Mouse (Mus musculus) E14TG2a.4 (cell line): ENCODE results near the gene Sh3bp5.

ENCODE experiments used
- H3K27me3 ChIP-seq: 2 replicates; pipeline ENCODE4 v1.6.1; 2014; ENCODE audit warnings: low read length, control low read depth; ENCODE audit not compliant: insufficient read depth
- H3K36me3 ChIP-seq: 2 replicates; pipeline ENCODE4 v1.6.1; 2014; ENCODE audit warnings: low read length, control low read depth; ENCODE audit not compliant: insufficient read depth
- H3K4me1 ChIP-seq: replicated peaks from 2 replicates; pipeline ENCODE4 v1.6.1; 2014; ENCODE audit warnings: low read depth, low read length, control low read depth
- H3K4me3 ChIP-seq: replicated peaks from 2 replicates; pipeline ENCODE4 v1.5.1; 2014; ENCODE audit warnings: mild to moderate bottlenecking, low read length
- H3K9me3 ChIP-seq: 2 replicates; pipeline ENCODE4 v1.6.1; 2014; ENCODE audit warnings: low read length, control low read depth
- CTCF ChIP-seq: conservative IDR thresholded peaks from 2 replicates; pipeline ENCODE4 v1.5.1; 2014; ENCODE audit warnings: low read length
- NANOG ChIP-seq: IDR thresholded peaks from 2 replicates; pipeline ENCODE4 v1.6.1; 2014; ENCODE audit warnings: borderline replicate concordance, low read length, mixed read lengths
- POU5F1 ChIP-seq: IDR thresholded peaks from 2 replicates; pipeline ENCODE4 v1.6.1; 2014; ENCODE audit warnings: low read length, borderline replicate concordance

Sh3bp5 gene

DNA sequence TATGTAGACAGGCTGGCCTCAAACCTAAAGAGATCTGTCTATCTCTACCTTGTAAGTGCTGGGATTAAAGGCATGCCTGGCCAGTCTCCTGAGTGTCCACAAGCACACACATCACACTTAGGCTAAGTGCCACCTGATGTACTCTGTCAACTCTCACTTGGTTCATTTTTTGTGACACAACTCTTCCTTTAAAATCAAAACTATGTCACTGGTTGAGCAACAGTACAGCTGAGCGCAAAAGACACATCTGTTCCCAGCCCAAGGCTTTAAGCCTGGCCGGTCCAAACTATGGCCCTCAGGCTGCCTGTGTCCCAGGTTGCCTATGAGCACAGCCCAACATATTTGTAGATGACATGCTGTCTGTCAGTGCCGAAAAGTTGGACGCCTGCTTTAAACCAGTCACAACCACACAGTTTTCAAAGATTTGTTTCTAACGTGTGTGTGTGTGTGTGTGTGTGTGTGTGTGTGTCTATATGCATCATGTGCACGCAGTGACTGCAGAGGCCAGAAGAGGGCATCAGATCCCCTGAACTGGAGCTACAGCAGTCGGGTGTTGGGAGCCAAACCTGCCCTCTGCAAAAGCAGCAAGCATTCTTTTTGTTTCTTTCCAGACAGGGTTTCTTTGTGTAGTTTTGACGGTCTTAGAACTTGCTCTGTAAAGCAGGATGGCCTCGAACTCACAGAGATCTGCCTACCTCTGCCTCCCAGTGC, 40.9 kb downstream of the Sh3bp5 start:
- Histone ChIP-seq H3K27me3 (no peaks in the 10 kb centered on the region; the same call in 1 of the 2 replicates), H3K36me3 (no peaks in the 10 kb centered on the region), H3K4me3 (no peak overlapping the region), H3K4me1 (peaks cover 19% of the 10 kb centered on the region), H3K9me3 (no peaks in the 10 kb centered on the region)
- TF ChIP-seq CTCF: peak; percentile 22
- no peak for TF ChIP-seq NANOG
- TF ChIP-seq POU5F1: no peak

DNA sequence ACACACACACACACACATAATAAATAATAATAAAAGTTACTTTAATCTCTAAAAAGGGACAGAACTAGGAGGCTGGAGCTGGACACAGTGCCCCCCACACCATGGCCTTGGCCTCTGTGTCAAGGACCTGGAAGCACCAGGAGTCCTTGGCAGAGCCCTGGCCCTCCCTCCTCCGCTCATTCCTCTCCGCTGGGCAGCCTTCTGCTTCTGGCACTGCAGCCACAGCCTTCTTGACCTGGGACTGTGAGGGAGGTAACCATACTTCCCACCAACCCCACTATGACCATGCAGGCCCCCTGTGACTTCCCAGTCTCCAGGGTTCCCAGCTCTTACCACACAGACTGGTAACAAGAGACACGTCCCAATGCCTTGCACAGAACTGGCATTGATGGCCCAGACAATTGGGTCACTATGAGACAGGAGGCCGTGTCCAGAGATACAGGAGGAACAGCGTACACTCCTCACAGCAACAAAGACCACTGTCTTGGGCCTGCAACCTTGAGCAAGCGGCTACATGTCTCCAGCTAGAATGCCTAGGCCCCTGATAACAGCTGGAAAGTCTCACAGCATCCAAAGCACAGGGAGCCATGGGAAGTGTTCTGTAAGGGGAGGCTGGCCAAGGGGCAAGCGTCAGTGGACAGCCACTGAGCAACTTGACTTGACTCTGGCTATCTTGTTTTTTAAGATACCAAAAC, 41.8 kb downstream of the Sh3bp5 start:
- Histone ChIP-seq H3K9me3 (no peaks in the 10 kb centered on the region), H3K36me3 (no peaks in the 10 kb centered on the region), H3K4me3 (no peak overlapping the region), H3K4me1 (peaks cover 24% of the 10 kb centered on the region), H3K27me3 (no peaks in the 10 kb centered on the region)
- TF ChIP-seq CTCF: no peak
- no peak for TF ChIP-seq POU5F1
- TF ChIP-seq NANOG: no peak

DNA sequence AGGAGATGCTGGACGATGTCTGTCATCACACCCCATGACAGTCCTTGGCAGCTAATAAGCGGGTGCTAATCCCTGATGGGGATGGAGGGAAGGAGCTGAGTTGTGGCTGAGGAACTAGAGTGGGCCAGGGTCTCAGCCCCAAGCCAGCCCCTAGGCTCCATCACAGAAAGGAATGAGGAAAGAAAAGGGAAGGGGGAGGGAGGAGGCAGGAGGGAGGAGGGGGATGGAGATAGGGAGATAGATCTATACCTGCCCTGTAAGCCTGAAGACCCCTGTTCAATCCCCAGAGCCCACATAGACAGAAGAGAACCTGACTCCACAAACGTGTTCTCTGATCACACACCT, 42.4 kb downstream of the Sh3bp5 start:
- Histone ChIP-seq H3K9me3 (no peaks in the 10 kb centered on the region), H3K36me3 (no peaks in the 10 kb centered on the region), H3K4me3 (no peak overlapping the region), H3K27me3 (no peaks in the 10 kb centered on the region), H3K4me1 (peaks cover 18% of the 10 kb centered on the region)
- TF ChIP-seq NANOG: no peak
- TF ChIP-seq POU5F1: no peak
- TF ChIP-seq CTCF: no peak

DNA sequence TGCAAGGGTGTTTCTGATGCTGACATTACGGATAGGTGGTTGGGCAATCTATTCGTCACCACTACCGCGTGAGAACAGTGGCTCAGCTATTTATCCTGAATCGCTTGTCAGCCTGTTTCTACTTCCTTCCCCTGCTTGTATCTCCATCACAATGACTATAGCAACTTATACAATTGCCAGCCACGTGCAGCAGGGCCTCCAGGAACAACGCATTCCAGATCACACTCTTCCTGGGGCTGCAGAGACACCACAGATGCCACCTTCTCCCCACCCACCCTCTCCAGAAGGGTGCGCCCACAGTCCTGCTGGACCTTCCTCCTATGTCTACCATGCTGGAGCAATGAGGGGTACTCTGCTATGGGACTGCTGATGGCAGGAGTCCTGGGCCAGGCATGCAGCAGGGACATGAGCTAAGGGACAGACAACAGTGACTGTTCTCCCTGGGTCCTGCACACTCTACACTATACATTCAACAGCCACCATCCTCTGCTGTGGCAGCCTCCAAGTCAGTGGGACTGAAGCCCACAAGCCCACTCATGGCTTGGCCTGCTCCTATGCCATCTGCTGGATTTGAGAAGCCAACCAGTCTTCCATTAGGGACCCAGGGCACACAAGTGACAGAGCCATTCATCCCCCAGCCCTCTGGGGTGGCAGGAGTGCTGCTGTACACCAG, 42.9 kb downstream of the Sh3bp5 start:
- Histone ChIP-seq H3K9me3 (no peaks in the 10 kb centered on the region), H3K27me3 (no peaks in the 10 kb centered on the region), H3K36me3 (no peaks in the 10 kb centered on the region), H3K4me1 (peaks cover 17% of the 10 kb centered on the region), H3K4me3 (no peak overlapping the region)
- no peak for TF ChIP-seq NANOG
- no peak for TF ChIP-seq CTCF
- TF ChIP-seq POU5F1: no peak

DNA sequence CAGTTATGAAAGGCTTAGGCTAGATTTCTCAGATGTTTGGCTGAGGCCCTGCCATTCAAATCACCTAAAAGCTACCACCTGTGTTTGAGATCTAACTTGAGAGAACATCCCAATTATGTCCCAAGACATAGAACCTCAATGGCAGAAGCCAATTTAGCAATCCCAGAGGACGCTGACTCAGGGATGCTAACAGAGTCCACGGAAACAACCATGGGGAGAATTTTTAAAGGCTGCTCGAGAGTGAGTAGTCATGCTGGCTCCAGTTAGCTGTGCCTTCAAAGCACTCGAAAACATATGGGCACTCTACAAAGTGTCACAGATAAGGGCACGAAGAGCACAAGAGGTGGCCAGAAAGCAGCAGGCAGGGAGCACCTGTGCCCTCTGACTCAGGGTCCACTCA, 43.6 kb downstream of the Sh3bp5 start:
- no peaks in the 10 kb centered on the region for H3K27me3 ChIP-seq

DNA sequence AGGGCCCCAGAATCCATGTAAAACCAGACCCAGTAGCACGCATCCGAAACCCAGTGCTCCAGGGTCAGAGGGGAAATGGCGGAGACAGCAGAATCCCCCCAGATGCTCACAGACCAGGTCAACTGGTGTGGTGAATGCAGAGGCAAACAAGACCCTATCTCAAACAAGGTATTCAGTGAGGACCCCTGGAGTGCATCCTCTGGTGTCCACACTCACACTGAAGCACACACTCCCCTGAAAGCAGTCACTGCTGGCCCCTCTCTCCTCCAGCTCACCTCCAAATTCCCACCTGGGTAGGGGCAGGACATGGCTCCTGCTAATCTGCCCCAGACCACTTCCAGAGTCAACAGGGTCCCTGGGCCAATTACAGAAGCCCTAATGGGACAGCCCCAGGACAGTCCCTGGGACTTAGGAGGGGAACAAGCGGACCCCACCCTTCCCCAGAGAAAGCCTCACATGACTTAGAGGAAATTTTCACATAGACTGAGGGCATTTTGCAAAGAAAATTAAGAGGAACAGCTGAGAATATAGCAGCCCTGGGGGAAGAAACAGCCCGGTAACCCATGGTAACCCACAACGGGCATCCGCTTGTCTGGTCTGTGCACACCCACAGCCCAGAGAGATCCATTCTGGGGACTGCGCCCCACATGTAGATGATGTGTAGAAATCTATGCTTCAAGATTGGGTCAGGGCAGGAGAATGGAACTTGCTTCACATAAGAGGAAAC, 46.3 kb downstream of the Sh3bp5 start:
- no peak overlapping the region for H3K4me3 ChIP-seq
- H3K9me3 ChIP-seq: no peaks in the 10 kb centered on the region
- peaks cover 10% of the 10 kb centered on the region for H3K4me1 ChIP-seq
- no peaks in the 10 kb centered on the region for H3K27me3 ChIP-seq
- TF ChIP-seq POU5F1 (no peak), NANOG (no peak), CTCF (no peak)
- H3K36me3 ChIP-seq: no peaks in the 10 kb centered on the region

More for the DNA sequence above, 43.6 kb downstream of the Sh3bp5 start:
- Histone ChIP-seq H3K9me3 (no peaks in the 10 kb centered on the region), H3K36me3 (no peaks in the 10 kb centered on the region), H3K4me3 (no peak overlapping the region), H3K4me1 (peaks cover 17% of the 10 kb centered on the region)
- TF ChIP-seq CTCF (no peak), POU5F1 (no peak), NANOG (no peak)

DNA sequence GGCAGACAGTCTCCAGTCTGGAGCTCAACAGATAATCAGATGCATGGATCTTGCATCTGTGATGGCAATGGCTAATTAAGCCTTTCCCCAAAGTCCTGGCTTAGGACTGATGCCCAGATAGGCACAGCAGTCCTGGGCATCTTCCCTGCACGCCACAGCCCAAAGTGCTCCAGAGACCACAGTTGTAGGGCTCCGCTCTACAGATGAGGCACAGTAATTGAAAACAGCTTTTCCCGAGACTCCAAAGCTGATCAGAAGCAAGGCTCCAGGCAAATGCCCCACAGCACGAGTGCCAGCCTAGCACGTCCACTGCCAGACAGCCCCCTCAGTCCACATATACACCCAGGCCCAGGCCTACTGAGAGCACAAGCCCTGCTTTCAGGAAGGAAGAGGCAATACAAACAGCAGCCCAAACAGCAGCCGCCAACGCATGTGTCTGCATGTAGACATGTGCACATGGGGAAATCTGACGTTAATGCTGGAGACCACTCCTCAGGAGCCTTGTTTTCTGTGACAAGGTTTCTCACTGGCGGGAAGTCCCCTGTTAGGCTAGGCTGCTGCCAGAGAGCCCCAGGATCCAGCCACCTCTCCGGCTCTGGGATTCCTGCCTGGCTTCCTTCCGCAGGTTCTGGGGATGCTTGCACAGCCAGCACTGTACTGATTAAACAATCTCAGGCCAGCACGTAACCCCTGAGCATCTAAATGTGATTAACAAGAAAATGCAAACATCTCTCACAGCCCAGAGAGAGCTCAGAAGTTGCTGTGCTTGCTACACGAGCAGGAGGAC, 47.6 kb downstream of the Sh3bp5 start:
- no peak overlapping the region for H3K4me3 ChIP-seq
- H3K4me1 ChIP-seq: peaks cover 23% of the 10 kb centered on the region
- TF ChIP-seq CTCF (no peak), POU5F1 (no peak), NANOG (no peak)
- no peaks in the 10 kb centered on the region for H3K9me3 ChIP-seq
- H3K27me3 ChIP-seq: no peaks in the 10 kb centered on the region
- H3K36me3 ChIP-seq: no peaks in the 10 kb centered on the region
